Mouse (Mus musculus): ENCODE measurements at regions not wholly inside any gene's neighbourhood (a gene's known extent, or its start where the extent isn't known, plus 50 kb on each side); places are given as distances from the start of the nearest gene placed in this dataset.

DNA sequence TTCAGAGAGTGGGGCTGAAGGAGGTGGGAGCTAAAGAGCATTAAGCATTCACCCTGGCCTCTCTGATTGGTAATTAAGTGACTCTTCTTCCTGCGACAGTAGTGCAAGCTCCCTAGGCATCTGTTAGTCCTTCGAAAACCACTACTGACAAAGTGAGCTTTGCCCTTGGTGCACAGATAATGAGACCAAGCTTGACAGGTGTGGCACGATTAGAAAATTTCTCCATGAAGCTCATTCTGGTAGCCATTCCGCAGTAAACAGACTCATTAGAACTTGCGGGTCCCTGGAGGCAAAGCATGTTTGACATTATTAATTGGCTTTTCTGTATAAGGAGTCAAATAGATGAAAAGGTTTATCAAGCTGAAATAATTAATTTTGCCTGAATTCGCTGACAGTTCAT, 285.8 kb downstream of the Insig2 start:
- 79% methylated on average over 6 of the region's 6 CpGs for WGBS
- Histone ChIP-seq H3K4me3 (no peak overlapping the region), H3K4me1 (peaks cover 10% of the 10 kb centered on the region), H3K9me3 (peaks cover 7% of the 10 kb centered on the region; the same call in 1 of the 2 replicates), H3K27ac (no peak overlapping the region), H3K27me3 (ENCODE audit: poor library complexity, severe bottlenecking) (peaks cover 97% of the 10 kb centered on the region), H3K36me3 (replicated peaks) (no peaks in the 10 kb centered on the region)
- no peak for DNase-seq (ENCODE audit: extremely low spot score, low spot score)

- Histone ChIP-seq H3K36me3 (replicated peaks) (no peaks in the 10 kb centered on the region), H3K27me3 (ENCODE audit: poor library complexity, severe bottlenecking) (peaks cover 100% of the 10 kb centered on the region), H3K4me3 (no peak overlapping the region), H3K27ac (no peak overlapping the region), H3K9me3 (peaks cover 7% of the 10 kb centered on the region; the same call in 1 of the 2 replicates), H3K4me1 (peaks cover 15% of the 10 kb centered on the region)
- 78% methylated on average over 2 of the region's 2 CpGs for WGBS
- DNase-seq (ENCODE audit: extremely low spot score, low spot score), result no peak
Observed at GRCm38 (mm10) chr1:121047406-121047805, 285.0 kb downstream of the Insig2 start.

- Histone ChIP-seq H3K36me3 (replicated peaks) (no peaks in the 10 kb centered on the region), H3K9me3 (no peaks in the 10 kb centered on the region), H3K27me3 (ENCODE audit: poor library complexity, severe bottlenecking) (peaks cover 100% of the 10 kb centered on the region), H3K4me3 (no peak overlapping the region), H3K4me1 (peaks cover 15% of the 10 kb centered on the region), H3K27ac (no peak overlapping the region)
- WGBS, result 73% methylated on average over 4 of the region's 4 CpGs
- no peak for DNase-seq (ENCODE audit: extremely low spot score, low spot score)
Observed at GRCm38 (mm10) chr1:121049684-121050083, 282.7 kb downstream of the Insig2 start.

- WGBS, result 28% methylated on average over 12 of the region's 12 CpGs
- H3K27ac ChIP-seq, result no peak overlapping the region
- DNase-seq (ENCODE audit: extremely low spot score, low spot score), result peak; percentile 21
Observed at GRCm38 (mm10) chr1:121050695-121051495, 281.5 kb downstream of the Insig2 start.

DNA sequence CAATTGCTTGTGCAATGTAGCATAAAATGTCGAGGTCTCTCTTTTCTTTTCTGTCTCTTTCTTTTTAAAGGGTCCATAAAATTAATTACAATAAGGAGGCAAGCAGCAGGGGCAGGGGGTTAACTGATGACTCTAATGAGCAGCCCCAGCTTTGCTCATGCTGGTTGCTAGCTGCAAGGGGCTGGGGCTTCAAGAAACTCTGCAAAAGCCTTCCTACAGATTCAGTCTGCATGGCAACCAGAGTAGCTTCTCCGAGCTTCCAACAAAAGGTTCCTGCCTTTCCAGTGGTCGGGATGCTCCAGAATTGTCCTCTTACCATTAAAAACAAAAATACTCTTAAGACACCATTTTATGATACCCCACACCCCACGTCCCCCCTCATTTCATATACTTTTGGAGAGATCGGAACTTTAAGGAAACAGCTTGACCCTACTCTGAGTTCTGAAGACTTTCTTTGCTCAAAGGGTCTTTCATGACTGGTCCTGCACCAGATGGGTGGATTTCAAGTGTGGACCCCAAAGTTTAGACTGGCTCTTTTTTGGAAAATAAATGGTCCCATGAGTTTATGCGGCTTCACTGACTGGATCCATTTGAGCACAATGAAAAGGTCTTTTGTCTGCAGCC, 280.8 kb downstream of the Insig2 start:
- DNase-seq (ENCODE audit: extremely low spot score, low spot score), result peak; percentile 27
- H3K4me1 ChIP-seq, result peaks cover 15% of the 10 kb centered on the region
- no peaks in the 10 kb centered on the region for H3K36me3 ChIP-seq (replicated peaks)
- no peaks in the 10 kb centered on the region for H3K9me3 ChIP-seq
- no peak overlapping the region for H3K4me3 ChIP-seq
- no peak overlapping the region for H3K27ac ChIP-seq
- peaks cover 100% of the 10 kb centered on the region for H3K27me3 ChIP-seq (ENCODE audit: poor library complexity, severe bottlenecking)
- WGBS, result 33% methylated on average over 6 of the region's 6 CpGs

More at GRCm38 (mm10) chr1:121050695-121051495, 281.5 kb downstream of the Insig2 start:
- peaks cover 100% of the 10 kb centered on the region for H3K27me3 ChIP-seq (ENCODE audit: poor library complexity, severe bottlenecking)
- no peaks in the 10 kb centered on the region for H3K36me3 ChIP-seq (replicated peaks)
- no peaks in the 10 kb centered on the region for H3K9me3 ChIP-seq
- H3K4me3 ChIP-seq, result no peak overlapping the region
- H3K4me1 ChIP-seq, result peaks cover 15% of the 10 kb centered on the region

DNA sequence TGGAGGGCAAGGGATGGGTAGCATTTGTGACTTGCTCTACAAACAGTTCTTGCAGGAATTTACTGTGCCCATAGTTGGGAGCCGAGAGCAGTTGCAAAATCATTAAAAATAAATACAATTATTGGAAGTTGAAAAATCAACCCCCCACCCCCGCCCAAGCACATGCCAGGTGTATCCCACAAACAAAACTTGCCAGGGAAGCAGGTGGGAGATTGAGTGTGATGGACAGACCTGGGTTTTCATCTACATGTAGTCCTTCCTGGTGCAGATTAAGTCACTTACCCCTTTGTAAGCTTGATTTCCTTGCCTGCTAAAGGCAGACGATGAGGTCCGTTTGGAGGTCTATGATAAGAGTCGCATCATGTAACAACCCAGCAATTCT, 280.3 kb downstream of the Insig2 start:
- Histone ChIP-seq H3K9me3 (no peaks in the 10 kb centered on the region), H3K36me3 (replicated peaks) (no peaks in the 10 kb centered on the region), H3K27me3 (ENCODE audit: poor library complexity, severe bottlenecking) (peaks cover 100% of the 10 kb centered on the region), H3K4me1 (peaks cover 15% of the 10 kb centered on the region), H3K27ac (no peak overlapping the region), H3K4me3 (no peak overlapping the region)
- 74% methylated on average over 5 of the region's 5 CpGs for WGBS
- no peak for DNase-seq (ENCODE audit: extremely low spot score, low spot score)

- peaks cover 100% of the 10 kb centered on the region for H3K27me3 ChIP-seq (ENCODE audit: poor library complexity, severe bottlenecking)
- WGBS, result 34% methylated on average over 11 of the region's 11 CpGs
Observed at GRCm38 (mm10) chr1:121053692-121054091, 278.7 kb downstream of the Insig2 start.

DNA sequence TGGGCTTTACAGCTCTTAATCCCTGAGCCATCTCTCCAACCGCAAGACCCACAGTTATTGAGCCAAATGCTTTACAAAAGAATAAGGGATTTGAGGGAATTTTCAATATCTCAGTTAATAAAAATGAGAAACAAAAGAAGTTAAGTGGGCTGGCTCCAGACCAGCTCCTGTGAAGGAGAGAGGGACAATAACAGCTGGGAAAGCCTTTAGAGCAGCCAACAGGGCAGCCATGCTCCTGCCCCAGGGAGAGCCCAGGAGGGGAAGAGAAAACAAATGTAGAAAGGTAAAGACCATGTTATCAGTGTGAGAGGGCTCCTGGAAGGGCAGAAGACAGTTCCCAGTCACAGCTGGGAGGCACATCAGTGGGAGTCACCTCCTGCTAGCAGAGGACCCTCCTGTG, 257.8 kb downstream of the Insig2 start:
- H3K4me3 ChIP-seq, result no peak overlapping the region
- H3K27me3 ChIP-seq (ENCODE audit: poor library complexity, severe bottlenecking), result peaks cover 58% of the 10 kb centered on the region
- H3K4me1 ChIP-seq, result 0 out of 2 replicates have a peak, but pooled peaks cover 3% of the 10 kb centered on the region
- no peak for DNase-seq (ENCODE audit: extremely low spot score, low spot score)
- no peak overlapping the region for H3K27ac ChIP-seq
- no peaks in the 10 kb centered on the region for H3K9me3 ChIP-seq
- H3K36me3 ChIP-seq (replicated peaks), result no peaks in the 10 kb centered on the region
- WGBS, result 80% methylated on average over 1 of the region's 1 CpGs

More at GRCm38 (mm10) chr1:121053692-121054091, 278.7 kb downstream of the Insig2 start:
- H3K36me3 ChIP-seq (replicated peaks), result no peaks in the 10 kb centered on the region
- no peak overlapping the region for H3K27ac ChIP-seq
- H3K4me3 ChIP-seq, result no peak overlapping the region
- no peaks in the 10 kb centered on the region for H3K9me3 ChIP-seq
- peaks cover 15% of the 10 kb centered on the region for H3K4me1 ChIP-seq
- DNase-seq (ENCODE audit: extremely low spot score, low spot score), result peak; percentile 23

GRCm38 (mm10) chr1:121082839-121083238, 249.6 kb downstream of the Insig2 start:
- no peak for DNase-seq (ENCODE audit: extremely low spot score, low spot score)
- no peaks in the 10 kb centered on the region for H3K36me3 ChIP-seq (replicated peaks)
- H3K27ac ChIP-seq, result no peak overlapping the region
- 33% methylated on average over 5 of the region's 5 CpGs for WGBS
- H3K27me3 ChIP-seq (ENCODE audit: poor library complexity, severe bottlenecking), result peaks cover 78% of the 10 kb centered on the region
- H3K4me3 ChIP-seq, result no peak overlapping the region
- no peaks in the 10 kb centered on the region for H3K9me3 ChIP-seq
- H3K4me1 ChIP-seq, result peaks cover 28% of the 10 kb centered on the region

- Histone ChIP-seq H3K9me3 (no peaks in the 10 kb centered on the region), H3K4me1 (peaks cover 33% of the 10 kb centered on the region), H3K27ac (no peak overlapping the region), H3K27me3 (ENCODE audit: poor library complexity, severe bottlenecking) (peaks cover 82% of the 10 kb centered on the region), H3K36me3 (replicated peaks) (no peaks in the 10 kb centered on the region), H3K4me3 (no peak overlapping the region)
- no peak for DNase-seq (ENCODE audit: extremely low spot score, low spot score)
- 65% methylated on average over 2 of the region's 2 CpGs for WGBS
Observed at GRCm38 (mm10) chr1:121085101-121085727, 247.2 kb downstream of the Insig2 start.

DNA sequence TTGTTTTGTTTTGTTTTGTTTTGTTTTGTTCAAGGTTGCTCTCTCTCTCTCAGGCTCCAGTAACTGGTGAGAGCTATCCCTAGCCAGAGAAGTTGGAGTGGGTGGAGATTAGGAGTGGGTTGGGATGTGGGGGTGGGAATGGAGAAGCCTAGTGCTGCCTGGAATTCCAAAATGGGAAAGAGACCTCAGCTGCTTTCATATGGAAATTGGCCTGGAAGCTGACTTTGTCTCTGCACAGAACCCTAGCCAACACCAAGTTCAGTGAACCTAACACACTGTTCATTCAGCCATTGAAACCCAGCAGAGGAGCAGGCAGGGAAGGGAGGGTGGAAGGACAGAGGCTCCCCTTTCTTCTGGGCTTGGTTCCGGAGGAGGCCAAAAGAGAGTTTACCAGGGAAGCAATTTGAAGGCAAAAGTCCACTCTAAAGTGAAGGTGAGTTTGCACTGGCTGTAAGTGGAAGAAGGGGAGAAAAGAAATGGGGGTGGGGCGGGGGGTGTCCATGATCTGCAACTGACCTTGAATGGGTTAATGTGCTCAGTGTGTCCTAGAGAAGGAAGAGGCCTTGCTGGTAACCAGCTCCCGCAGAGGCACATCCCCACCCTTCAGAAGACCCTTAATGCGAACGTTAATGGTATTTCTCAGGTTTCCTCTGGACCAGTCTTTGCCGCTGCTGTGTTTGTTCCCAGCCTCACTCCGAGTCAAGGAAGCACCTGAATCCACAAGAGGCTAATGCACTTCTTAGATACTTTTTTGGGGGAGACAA, 245.1 kb downstream of the Insig2 start:
- H3K36me3 ChIP-seq (replicated peaks), result no peaks in the 10 kb centered on the region
- H3K4me1 ChIP-seq, result peaks cover 30% of the 10 kb centered on the region
- H3K4me3 ChIP-seq, result peak overlapping the region; percentile 1; the same call in 1 of the 2 replicates
- peak overlapping the region; percentile 48; the same call in 1 of the 2 replicates for H3K27ac ChIP-seq
- H3K9me3 ChIP-seq, result no peaks in the 10 kb centered on the region
- H3K27me3 ChIP-seq (ENCODE audit: poor library complexity, severe bottlenecking), result peaks cover 86% of the 10 kb centered on the region
- no peak for DNase-seq (ENCODE audit: extremely low spot score, low spot score)
- 23% methylated on average over 7 of the region's 7 CpGs for WGBS

GRCm38 (mm10) chr1:121090628-121091027, 241.8 kb downstream of the Insig2 start:
- H3K9me3 ChIP-seq, result no peaks in the 10 kb centered on the region
- 89% methylated on average over 4 of the region's 4 CpGs for WGBS
- no peak overlapping the region for H3K27ac ChIP-seq
- no peaks in the 10 kb centered on the region for H3K36me3 ChIP-seq (replicated peaks)
- no peak for DNase-seq (ENCODE audit: extremely low spot score, low spot score)
- peaks cover 18% of the 10 kb centered on the region for H3K4me1 ChIP-seq
- peaks cover 87% of the 10 kb centered on the region for H3K27me3 ChIP-seq (ENCODE audit: poor library complexity, severe bottlenecking)
- no peak overlapping the region for H3K4me3 ChIP-seq
